Mouse (Mus musculus): ENCODE results near the gene Fam184a.

GRCm38 (mm10) chr10:53752723-53753122, 1.8 kb upstream of the Fam184a start:
- TF ChIP-seq CTCF (IDR thresholded peaks at IDR 0.05; ENCODE audit: low read depth) (no peak), EP300 (IDR thresholded peaks at IDR 0.05; ENCODE audit: low read depth) (no peak)
